Mouse (Mus musculus) lung, postnatal 0 days (tissue): ENCODE measurements at regions not wholly inside any gene's neighbourhood (a gene's known extent, or its start where the extent isn't known, plus 50 kb on each side); places are given as distances from the start of the nearest gene placed in this dataset.

ENCODE experiments used
- CTCF ChIP-seq: IDR thresholded peaks from 2 replicates; pipeline ENCODE4 v1.5.1; 2016; ENCODE audit warnings: antibody characterized with exemption, mild to moderate bottlenecking
- EP300 ChIP-seq: IDR thresholded peaks from 2 replicates; pipeline ENCODE4 v1.6.1; 2016; ENCODE audit warnings: antibody characterized with exemption, mild to moderate bottlenecking, control low read depth

GRCm38 (mm10) chr2:137224702-137225552 is 108.5 kb upstream of the Jag1 start:
- peak; percentile 76 for TF ChIP-seq EP300
- no peak for TF ChIP-seq CTCF
